Mouse (Mus musculus) erythroblast, adult 5-6 weeks (primary cell): Measurements from ENCODE around the gene Ppard. TPM values are rescaled to one million over a fixed set of nuclear protein-coding genes. Genes with fewer than 3 reads are reported as not detected.

Source experiments
- ATAC-seq: replicated peaks from 2 replicates; pipeline ENCODE4 v1.8.0; 2016; ENCODE audit warnings: moderate number of reproducible peaks, mild to moderate bottlenecking, moderate TSS enrichment, inconsistent platforms; ENCODE audit not compliant: poor library complexity, low FRiP score, severe bottlenecking
- total RNA-seq, 2 experiments: library from RNA; stranded (forward) in 1 of 2; stranded (reverse) in 1 of 2; fragments of 150-400 nt in 1 of 2; fragments of 200-764, 138-1000 nt in 1 of 2; gene quantifications; 2 replicates each; pipeline versions ENCODE4 v1.2.3 to v1.2.4; 2015 to 2017; ENCODE audit warnings: low replicate concordance in 2 of 2

Ppard gene
- total RNA-seq, 2 experiments from 2014 or later = 0.77 to 0.94 TPM

DNA sequence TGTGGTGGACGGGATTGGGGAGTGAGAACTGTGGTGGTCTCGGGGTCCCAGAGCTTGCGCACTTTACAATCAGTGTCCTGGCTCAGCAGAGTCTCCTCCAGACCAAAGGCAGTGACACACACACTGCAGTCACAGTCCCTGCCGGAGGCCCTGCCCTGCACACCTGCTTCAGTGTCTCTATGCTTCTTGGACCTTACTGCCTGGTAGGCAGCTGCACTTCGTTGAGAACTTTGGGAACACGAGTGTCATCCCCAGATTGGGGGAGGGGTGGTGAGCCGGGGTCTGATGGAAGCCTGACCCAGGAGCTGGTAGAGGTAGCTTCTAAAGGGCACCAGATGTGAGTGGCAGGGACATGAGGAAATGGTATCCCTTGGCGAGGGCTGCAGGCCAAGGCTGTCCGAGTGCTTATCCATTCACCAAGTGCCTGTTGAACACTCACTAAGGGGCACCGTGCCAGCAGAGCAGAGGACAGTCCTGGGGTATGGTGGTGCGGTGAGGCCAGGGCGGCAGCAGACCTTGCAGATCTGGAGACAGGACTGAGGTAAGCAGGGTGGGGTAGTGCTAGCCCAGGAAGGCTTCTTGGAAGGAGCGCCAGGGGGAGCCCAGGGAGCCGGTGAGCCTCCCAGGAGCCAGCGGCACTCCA lies 47.4 kb downstream of the Ppard start:
- no peak for ATAC-seq

DNA sequence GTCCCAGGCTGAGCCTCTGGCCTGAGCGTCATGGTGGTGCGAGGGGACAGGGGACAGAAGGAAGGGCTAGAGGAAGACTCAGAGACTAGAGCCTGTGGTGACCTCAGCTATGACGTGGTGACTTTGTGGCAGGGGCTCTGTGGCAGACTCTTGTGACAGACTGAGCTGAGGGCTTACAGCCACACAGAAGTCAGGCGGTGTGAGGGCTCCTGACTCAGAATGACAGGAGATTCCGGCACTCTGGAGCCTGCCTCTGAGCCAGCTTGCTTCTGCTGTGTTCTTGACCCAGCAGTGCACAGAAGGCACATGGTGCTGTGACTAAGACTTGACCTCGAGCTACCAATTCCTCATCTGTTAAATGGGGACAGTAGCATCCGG lies 47.9 kb downstream of the Ppard start:
- ATAC-seq = no peak

DNA sequence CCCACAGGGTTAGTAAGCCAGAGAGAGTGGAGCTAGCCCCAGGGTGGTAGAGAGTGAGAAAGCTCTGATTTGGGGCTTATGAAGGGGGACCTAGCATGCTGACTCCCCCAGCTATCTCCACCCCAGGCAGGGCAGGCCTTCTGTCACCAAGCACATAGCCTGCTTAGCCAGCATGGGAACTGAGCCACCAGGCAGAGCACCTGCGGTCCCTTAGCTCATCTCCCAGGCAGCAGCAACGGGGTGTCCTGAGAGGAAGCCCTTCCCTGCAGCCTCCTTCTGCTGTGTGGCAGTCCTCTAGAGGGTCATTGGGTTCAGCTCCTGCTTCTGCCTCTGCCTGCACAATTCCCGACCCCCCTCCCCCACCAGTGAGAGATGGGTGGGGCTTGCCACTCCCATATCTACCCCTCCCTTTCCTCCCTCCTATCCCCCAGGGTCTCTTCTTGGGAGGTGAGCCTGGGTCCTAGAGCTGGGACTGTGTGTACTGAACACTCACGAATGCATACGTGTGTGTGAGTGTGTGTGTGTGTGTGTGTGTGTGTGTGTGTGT lies 48.4 kb downstream of the Ppard start:
- ATAC-seq = no peak

DNA sequence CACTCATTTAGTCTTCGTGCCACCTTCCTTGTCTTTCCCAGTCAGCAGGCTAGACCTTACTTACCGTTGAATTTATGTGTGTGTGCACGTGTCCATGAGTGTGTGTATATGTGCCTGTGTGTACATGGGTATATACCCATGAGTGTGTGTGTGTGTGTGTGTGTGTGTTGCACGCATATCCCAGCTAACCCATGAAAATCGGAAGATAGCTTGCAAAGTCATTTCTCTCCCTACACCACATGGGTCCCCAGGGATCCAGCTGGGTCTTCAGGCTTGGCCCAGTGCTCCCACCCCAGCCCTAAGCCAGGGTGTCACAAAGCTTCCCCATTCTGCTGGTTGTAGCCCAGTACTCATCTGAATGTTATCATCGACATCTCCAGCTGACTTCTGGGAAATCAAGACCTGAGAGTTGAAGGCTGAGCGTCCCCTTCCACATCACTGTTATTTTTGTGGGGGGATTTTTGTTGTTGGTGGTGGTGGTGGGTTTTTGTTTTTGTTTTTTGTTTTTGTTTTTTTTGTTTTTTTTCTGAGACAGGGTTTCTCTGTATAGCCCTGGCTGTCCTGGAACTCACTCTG lies 49.5 kb downstream of the Ppard start:
- no peak for ATAC-seq

DNA sequence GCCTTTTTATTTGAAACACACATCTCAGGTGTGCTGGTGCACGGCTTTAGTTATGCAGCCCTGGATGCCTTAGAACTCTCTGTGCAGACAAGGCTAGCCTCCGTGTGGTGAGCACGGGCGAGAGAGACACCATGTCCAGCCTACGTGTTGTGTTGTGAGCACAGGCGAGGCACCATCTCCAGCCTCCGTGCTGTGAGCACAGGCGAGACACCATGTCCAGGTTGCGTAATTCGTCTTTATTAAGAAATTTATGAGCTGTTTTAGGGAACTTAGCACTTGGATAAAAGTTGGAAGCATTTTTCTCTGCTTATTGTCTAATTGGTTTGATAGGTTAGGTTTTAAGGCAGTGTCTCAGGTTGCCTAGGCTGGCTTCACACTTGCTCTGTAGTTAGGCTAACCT lies 50.7 kb downstream of the Ppard start:
- no peak for ATAC-seq

DNA sequence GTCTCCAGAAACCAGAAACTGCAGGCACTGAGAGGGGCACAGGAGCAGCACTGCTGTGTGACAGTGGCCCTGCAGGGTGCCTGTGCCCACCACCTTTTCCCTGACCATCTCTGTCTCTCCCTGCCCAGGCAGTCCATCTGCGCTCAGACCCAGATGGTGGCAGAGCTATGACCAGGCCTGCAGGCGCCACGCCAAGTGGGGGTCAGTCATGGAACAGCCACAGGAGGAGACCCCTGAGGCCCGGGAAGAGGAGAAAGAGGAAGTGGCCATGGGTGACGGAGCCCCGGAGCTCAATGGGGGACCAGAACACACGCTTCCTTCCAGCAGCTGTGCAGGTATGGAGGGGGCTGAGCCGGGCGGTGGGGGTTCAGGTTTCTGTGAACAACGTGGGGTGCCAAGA lies 53.6 kb downstream of the Ppard start:
- ATAC-seq = no peak

DNA sequence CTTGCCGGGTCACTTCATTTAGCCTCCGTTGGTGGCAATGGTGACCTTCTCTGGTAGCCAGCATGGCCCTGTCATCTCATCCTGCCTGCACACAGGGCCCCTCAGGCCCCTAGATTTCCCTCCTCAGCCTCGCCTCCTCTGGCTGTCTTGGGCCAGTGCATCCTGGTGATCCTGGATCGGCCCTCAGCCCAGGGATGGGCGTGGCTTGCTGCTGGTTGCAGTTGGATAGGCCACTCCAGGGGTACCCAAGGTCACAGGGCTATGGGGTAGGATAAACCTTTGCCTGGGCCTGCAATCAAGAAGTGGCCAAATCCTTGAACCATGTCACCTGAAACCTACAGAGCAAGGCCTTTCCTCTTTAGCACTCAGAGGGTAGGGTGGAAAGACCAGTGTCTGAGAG lies 54.5 kb downstream of the Ppard start:
- ATAC-seq = peak; percentile 50; the same call in 1 of the 2 replicates

DNA sequence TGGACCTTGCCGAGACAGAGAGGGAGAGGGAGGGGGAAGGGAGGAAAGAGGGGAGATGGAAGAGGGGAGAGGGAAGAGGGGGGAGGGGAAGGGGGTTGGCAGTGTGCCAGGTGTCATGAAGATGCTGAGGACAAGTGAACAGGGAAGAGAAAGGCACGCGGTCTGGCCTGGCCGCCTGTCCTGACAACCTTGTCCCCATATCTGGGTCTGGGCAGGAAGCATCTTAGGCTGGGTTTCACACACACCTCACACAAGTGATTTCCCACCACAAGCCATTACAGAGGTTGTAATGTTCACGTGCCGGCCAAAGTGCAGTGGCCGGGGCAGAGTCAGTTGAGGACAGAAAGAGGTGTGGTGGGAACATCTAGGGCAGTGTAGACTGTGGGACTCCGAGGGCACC lies 55.1 kb downstream of the Ppard start:
- ATAC-seq = no peak

DNA sequence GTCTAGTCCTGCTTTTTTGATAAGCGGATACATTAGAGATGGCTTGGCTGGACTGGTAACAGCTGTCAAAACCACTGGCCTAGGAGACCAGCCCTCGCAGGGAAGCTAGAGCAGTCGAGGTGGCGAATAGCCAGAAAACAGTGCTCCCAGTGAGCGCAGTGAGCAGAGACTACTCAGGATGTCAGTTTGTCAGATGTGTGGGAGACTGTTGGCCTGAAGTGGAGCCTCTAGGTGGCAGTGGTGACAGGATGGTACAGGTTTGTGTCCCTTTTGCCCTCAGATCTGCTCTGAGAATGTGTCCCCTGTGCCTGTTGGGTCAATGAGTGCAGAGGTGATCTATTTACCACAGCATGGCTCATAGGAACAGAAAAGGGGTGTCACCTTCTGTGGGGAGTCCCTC lies 55.5 kb downstream of the Ppard start:
- ATAC-seq = no peak

DNA sequence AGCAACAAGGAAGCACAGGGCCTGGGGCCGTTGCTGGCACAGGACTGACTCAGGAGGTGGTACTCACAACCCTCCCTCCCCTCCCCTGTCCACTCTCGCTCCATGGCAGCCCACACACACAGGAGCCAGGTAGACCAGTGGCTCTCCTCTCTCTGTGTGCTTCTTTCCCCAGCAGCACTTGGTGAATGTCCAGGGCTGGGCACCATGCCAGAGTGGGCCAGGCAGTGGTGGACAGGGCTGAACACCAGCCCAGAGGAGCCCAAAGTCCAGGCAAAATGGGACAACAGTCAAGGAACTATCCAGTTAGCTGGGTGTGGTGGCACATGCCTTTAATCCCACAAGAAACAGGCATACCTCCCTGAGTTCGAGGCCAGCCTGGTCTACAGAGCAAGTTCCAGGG lies 57.8 kb downstream of the Ppard start:
- ATAC-seq = no peak

DNA sequence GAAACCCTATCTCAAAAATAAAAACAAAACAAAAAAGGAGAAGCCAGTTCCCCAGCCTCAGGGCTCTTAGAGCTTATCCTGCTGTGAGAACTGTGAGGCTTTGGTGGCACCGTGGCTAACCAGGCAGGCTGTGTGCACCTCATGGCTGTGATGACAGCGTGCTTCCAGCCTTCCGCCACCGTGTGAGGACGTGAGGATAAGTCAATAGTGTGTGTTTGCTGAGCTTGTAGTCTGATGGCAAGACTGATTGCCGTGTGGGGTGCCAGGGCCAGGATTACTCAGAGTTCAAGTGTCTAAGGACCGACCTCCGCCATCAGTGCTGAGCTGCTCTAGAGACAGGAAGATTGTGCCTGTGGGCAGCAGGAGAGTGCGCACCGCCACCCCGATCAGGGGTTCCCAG lies 58.2 kb downstream of the Ppard start:
- ATAC-seq = no peak

DNA sequence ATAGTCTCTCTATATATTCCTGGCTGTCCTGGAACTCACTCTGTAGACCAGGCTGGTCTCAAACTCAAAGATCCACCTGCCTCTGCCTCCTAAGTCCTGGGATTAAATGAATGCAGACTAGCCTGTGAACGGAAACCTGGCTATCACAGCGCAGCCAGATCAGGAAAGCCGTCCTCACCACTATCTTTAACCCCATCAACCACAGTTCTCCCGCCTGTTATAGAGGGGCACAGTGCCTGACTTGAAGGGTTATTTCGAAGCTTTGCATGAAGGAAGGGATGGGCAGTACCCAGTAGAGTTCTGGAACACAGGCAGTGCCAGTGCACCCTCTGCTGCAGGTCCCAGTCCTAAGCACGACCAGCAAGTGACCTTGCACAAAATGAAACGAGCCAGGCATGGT lies 58.8 kb downstream of the Ppard start:
- ATAC-seq = no peak

DNA sequence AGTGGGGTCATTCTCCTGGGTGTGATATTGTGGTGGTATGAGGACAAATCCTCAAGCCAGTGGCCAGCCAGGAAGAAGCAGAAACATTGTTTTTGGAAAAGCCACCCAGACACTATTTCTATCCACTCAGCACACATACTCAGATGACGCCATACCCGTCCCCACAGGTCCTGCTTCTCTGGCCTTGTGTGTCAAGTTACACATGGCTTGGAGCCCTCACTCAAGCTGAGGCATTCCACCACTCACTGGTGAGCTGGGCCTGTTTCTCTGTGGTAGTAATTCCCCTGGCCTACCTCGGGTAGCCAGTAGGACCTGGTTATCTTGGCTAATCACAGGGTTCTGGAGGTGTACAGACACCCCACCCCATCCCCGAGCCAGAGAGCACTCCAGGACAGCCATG lies 61.2 kb downstream of the Ppard start:
- ATAC-seq = no peak

DNA sequence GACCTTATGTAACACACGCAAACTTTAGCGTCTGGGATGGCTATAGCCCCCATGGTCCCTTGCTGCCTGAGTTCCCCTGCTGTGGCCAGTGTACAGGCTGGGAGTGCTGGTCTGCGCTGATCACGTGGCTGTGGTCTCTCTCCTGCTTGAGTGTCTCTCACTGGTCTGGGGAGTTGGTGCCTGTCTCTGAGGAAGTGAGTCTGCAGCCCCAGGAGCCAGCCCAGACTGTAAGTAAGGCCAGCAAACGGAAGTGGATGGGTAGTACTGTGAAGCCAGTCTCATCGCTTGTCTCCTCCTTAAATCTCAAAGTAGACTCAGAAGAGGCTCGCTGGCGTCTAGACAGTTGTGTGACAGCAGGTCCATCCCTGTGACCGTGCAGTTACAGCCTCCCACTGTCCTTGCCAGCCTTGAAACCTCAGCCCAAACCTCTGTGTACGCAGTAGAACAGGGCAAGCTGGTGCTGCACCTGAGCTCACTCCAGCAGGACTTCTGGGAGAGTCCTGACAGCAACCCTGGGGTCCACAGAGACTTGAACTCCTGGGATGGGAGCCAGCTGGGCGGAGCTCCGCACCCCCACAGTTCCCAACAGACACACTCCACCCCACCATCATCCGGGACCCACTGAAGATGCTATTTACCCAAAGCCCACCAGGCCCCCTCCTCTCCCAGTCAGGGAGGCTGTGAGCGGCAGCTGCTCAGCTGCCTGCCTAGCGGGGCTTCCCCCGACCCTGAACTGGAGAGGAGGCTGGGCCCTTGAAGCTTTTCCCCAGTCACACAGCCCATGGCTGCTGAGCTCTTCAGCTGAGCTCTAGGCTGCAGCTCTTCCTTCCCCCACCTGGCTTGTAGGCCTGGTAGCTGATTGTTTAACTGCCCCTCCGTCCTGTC lies 62.2 kb downstream of the Ppard start:
- no peak for ATAC-seq

DNA sequence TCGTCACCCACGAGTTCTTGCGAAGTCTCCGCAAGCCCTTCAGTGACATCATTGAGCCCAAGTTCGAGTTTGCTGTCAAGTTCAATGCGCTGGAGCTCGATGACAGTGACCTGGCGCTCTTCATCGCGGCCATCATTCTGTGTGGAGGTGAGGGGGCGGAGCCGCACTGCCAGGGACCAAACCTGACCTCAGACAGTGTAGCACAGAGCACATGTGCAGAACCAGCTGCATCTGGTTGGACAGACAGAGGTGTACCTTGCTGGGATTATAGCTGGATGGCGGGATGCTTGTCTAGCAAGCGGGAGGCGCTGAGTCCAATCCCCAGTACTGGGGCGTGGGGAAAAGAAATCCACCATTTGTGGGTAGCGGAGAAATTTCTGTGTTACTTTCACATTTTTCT lies 66.4 kb downstream of the Ppard start:
- ATAC-seq = no peak

DNA sequence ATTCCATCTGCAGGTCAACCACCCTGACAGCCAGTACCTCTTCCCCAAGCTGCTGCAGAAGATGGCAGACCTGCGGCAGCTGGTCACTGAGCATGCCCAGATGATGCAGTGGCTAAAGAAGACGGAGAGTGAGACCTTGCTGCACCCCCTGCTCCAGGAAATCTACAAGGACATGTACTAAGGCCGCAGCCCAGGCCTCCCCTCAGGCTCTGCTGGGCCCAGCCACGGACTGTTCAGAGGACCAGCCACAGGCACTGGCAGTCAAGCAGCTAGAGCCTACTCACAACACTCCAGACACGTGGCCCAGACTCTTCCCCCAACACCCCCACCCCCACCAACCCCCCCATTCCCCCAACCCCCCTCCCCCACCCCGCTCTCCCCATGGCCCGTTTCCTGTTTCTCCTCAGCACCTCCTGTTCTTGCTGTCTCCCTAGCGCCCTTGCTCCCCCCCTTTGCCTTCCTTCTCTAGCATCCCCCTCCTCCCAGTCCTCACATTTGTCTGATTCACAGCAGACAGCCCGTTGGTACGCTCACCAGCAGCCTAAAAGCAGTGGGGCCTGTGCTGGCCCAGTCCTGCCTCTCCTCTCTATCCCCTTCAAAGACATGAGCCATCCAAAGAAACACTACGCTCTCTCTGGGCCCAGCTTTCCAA lies 67.3 kb downstream of the Ppard start:
- ATAC-seq = no peak

DNA sequence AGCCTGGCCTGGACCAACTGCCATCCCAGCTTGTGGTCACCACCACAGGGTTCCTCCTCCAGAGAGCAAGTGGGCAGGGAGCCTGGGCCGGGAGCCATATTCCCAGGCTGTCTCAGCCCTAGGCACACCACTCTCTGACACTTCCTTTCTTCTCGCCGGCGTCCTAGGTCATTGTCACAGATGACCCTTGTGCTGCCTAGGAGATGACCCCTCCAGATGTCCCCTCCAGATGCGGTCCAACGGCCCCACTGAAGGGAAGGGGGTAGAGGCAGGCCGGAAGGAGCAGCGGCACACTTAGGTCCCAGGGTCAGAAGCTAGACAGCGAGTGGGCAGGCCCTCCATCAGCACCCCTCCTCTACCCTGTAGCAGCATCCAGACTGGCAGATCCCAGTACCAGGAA lies 67.8 kb downstream of the Ppard start:
- no peak for ATAC-seq

DNA sequence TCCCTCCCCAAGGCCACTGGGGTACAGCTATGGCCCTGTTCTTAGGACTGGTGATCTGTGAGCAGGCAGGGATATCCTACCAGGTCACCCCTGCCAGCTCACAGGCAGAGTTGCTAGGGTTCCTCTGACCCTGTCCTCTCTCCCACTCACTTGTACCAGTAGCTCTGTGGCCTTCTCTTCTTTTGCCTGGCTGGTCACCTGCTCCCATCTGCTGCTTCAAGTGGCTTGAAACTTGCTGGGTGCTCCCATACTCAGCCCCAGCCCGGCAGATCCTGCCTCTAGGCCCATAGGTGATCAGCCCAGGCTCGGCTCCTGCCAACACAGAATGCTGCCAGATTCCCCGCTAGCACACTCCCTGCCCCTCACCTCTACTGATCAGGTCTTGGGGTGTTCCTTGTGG lies 68.3 kb downstream of the Ppard start:
- ATAC-seq = no peak

DNA sequence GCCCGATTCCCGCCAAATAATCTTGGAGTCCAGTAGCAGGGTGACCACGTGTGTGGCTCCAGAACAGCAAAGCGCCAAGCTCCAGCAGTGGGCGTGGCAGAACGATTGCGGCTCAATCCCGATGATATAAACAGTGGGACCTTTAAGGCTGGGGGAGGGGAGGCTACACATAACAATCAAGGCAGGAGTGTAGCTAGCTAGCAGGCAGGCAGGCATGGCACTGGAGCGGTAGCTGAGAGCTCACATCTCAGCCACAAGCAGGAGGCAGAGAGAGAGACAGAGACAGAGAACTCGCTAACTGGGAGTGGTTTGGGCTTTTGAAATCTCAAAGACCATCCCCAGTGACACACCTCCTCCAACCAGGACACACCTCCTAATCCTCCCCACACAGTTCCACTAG lies 72.7 kb downstream of the Ppard start:
- no peak for ATAC-seq
